Mouse (Mus musculus) layer of hippocampus, postnatal 10 days (tissue): ENCODE measurements around the gene Adgrf4. TPM values are rescaled to one million over a fixed set of nuclear protein-coding genes. Genes with fewer than 3 reads are reported as not detected.
A peak's percentile ranks its signal among the peaks of the same experiment; 100 is the strongest.

Experiments
- DNase-seq, 2 experiments: peaks; one replicate each; pipeline ENCODE4 v3.0.0; 2021; ENCODE audit warnings: low spot score in 2 of 2
- long read RNA-seq: library from polyadenylated mRNA; stranded (forward); transcript quantifications from one replicate; pipeline ENCODE4 v2.0.0, GENCODE M21; 2023
- total RNA-seq, 2 experiments: library from RNA; stranded (reverse); gene quantifications; 2 replicates each; pipeline ENCODE4 v1.2.3; 2021

Gene Adgrf4
- total RNA-seq = under 1 TPM; 0.65 to 0.85 TPM
- long read RNA-seq = 0 reads

DNA sequence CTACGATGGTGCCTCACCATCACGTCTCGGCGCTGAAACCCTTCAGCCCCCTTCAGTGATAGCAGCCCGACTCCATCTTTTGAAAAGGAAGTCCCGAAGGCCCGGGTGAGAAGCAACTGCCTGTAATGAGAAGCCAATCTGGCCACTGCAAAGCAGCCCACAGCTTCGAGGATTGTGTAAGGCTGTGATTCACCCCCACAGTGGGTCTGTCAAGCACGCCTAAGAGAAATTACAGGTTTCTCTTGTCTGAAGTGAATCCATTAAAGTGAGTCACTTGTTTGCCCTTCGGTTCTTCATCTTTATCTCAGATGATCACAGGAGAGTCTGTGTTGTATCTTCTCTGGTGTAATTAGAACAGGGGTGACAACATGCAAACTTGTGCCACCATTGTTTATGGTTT, at the start of gene Adgrf4:
Gene Adgrf4 (minus strand): TSS at position 149 of the 400 bp plus-strand sequence.
- DNase-seq = no peak

DNA sequence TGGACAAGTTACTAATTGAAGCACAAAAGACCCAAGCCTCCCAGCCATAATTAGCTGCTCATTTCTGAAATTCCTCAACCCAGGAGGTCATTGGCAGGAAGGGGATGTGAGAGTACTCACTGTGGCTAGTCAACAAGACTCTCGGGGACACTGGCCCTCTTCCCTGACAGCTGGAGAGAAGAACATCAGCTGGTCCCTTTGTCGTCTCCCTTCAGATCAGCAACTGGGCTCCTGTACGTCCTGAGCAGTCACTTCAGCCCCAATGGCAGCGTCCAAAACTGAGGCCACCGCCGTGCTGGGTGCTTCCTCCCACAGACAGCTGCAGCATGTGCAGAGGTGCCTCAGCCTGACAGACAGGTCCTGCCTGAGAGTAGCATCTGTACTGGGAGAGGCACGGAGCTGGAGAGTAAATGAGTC, 49.7 kb upstream of the Adgrf4 start, which contains the start of gene Adgrf2:
Gene Adgrf2 (minus strand): TSS at position 379 of the 417 bp plus-strand sequence.
- no peak for DNase-seq

DNA sequence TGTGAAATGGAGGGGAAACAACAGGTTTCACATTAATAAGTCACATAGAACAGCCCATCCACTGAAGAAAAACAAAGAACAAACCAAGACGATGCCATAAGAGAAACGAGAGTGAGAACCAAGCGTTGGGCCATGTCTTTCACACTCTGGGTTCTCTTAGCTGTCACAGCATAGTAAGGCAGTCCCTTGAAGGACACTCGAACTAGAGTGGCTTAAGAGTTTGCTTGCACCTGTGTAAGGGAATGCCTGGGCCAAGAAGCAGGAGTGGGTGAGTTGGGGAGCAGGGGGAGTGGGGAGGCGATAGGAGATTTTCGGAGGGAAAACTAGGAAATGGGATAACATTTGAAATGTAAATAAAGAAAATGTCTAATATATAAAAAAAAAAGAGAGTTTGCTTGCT, 46.7 kb upstream of the Adgrf4 start:
- DNase-seq = no peak

DNA sequence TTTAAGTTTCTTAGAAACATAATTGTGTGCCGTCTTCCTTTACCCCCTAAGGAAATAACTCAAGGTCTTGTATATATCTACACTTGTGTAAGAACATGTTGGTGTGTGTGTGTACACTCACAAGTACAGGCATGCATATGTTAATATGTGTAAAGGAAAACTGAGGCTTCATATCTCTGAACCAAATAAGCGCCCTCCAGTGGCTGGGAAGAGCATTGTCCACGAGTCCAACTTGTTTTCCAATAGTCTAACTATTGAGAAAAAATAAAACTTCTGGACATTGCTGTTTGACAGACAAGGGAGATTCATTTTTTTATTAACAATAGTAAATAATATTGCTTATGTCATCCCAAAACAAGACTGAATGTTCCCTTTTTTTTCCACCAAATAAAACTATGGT, 25.1 kb upstream of the Adgrf4 start:
- no peak for DNase-seq

DNA sequence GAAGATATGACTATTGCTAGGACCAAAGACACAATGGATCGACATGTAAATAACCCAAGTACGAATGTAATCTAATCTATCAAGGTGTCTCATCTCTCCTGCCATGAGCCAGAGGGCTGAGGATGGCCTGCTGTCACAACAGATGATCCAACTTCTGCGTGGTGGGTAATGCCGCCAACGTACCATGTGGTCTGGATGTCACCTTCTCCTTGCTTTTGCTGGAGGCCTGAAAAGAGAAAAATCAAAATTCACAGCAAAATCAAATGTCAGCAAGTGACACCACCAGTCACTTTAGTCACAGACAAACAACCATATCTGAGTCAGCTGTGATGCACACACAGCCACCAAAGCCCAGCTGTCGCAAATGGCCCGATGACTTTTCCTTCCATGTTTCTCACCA, 22.9 kb upstream of the Adgrf4 start:
- peak; percentile 45 to 53 for DNase-seq

DNA sequence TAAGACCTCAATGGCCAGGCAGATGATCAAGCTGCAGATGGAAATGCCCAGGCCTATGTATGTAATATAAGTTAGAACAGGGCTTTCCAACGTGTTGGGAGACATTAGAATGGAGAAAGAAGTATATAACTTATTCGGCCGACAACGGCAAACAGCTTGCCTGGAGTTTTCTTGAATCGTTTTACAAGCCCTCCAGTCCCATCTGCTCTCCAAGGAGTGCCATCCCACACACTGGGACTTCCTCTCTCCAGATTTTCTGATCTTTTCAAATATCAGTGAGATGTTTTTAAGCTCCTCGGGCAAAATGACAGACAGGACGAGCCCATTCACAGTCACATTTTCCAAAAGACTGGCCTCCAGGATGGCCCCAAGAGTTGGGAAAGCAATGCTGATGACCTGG, 18.6 kb upstream of the Adgrf4 start:
- DNase-seq = peak in 1 of 2 experiments; percentile 15

DNA sequence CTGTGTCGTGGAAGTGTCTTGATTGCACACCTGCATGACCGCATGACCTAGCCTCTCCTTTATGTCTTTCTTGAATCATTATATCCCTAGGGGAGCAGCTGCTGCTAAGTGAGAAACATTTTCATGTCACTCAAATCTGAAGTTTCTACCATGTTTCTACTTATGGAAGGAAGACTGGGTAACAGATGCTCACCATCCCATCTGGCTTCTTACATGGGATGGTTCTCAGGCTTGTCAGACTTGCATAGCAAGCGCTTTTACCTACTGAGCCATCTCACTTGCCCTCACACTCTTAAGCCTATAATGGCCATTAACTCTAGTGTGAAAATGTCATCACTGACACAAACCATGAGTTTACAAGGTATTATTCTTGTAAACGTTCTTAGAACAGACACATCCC, 13.5 kb upstream of the Adgrf4 start:
- no peak for DNase-seq

DNA sequence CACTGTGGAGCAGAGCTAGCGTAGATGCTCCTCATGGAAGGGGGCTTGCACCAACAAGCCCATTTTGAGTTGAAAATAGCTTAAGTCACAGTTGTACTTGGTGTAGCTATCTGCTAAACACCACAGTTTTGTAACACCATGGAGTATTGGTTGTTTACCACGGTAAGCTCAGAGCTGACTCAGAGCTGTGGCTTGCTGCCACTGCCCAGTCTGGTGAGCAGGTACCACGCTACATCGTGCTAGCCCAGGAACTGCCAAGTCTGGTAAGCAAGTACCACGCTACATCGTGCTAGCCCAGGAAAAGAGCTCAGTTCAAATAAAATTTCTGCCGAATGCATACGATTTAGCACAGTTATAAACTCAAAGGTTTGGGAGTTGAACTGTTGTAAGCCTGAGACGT, 10.1 kb upstream of the Adgrf4 start:
- no peak for DNase-seq

DNA sequence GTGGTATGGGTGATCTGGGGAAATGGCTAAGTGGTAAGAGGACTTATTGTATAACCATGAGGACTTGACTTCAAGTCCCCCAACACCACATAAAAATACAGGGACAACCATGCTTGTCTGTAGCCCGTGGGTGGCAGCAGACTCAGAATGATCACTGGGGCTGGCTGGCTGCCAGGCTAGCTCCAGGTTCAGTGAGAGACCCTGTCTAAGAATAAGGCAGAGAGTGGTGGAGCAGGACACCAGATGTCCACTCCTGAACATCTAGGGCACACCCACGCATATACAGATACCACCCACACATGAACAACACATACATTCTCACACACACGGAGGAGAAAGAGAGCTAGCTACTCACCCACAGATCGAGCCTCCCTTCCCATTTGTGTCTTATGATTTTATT, 2.6 kb upstream of the Adgrf4 start:
- peak in 1 of 2 experiments; percentile 13 for DNase-seq

DNA sequence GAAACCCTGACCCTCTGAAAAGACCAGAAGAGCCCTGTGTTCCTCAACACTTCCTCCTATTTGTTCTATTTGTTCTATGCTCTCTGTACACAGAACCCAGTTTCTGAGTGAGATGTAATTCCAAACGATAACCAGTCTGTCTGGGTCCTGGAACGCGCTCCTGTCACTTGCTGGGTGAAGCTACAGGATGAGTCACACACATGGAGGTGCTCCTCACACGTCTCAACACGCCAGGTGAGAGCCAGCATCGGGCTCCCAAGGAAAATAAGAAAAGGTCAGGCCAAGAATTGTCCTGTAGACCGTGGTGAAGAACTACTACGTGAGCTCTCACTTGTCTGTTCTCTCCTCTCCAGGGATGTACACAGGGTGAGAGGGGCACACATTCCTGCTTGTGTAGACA, 1.6 kb downstream of the Adgrf4 start:
- no peak for DNase-seq

DNA sequence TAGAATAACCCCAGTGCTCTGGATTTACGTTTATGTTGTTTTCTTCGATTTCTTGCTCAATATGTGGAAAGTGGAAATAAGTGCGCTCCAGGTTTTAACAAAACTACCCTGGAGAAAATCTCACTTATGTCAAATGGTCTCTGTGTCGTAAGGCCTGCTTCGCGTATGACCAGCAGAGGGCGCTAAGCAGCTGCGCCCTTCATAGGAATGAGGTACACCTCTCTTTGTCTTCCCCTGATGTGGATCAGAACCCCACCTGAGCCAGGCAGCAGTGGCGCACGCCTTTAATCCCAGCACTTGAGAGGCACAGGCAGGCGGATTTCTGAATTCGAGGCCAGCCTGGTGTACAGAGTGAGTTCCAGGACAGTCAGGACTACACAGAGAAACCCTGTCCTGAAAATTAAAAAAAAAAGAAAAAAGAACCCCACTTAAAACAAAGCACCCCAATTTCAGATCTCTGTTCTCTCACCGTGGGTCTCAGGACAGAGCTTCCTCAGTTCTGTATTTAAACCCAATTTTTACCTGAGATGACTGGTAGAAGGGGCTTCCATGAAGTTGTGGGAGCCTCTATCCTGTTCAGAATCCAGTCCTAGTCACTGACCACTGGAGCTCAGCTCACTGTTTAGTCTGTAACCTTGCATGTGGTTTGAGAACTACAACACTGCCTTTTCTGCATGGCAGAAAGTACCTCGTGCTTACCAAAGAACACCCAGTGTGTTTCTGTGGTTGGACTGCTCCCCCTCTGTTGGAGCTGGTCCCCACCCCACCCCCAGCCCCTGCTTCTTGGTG, 33.3 kb downstream of the Adgrf4 start:
- peak; percentile 17 to 38 for DNase-seq

DNA sequence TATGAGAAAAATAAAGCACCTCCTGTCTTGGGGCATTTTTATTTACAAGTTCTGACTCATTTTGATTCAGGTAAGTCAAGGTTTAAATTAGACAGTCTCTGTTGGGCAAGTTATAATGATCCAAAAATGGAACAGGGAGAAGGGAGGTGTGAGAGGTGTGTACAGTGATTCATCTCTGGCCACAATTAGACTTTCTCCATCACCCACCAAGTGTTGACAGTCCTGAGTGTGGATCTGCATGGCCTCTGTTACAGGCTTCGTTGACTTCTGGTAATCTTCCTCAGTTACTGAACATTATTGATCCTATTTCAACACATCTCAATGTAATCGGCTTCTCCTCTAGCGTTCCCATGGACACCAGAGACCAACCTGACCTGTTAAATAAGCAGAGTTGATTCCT, 48.7 kb downstream of the Adgrf4 start:
- DNase-seq = no peak

DNA sequence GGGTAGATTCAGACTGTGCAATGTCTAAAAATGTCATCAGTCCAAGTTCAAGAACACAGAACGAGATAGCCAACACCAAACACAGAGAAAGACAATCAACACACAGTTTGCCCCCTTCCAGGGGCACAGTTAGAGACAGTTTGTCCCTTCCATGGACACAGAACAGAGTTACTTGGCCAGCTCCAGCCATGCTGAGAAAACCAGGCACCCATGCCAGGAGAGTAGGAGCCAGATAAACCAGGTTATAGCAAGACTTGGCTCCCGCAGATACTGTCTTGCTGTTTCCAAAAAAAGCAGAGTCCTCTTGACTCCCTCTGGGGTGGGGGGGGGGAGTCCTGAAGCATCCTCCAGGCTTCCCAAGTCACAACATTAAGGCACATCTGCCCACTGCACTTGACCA, 61.9 kb downstream of the Adgrf4 start:
- no peak for DNase-seq

DNA sequence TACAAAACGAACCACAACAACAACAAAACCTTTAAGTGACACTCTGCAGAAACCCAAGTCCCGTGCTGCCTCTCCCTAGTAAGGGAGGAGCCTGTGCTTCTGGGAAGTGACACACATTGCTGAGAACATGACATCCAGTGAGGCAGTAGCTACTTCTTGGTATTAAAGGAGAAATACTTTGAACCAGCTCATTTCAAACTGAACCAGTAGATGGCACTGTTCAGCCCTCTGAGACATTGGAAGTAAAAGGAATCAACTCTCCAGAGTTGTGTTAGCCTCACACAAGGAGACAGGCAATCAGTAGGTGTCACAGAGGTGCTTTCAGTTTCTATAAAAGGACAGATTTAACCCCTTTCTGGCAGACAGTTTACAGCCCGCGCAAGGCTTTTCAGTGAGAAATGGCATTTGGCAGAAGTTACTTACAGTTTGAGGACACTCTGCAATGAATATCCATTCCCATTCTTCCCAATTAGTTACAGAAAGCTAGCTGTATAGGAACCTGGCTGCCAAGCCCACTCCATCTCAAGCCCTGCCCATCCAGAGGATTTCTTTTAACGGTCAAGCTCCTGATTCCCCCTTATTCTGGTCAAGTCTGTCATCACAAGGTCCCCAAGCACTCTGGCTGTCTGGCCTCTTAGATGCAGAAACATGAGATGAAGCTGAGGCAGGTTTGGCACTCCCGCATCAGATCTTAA, 78.9 kb downstream of the Adgrf4 start:
- peak; percentile 55 to 63 for DNase-seq

DNA sequence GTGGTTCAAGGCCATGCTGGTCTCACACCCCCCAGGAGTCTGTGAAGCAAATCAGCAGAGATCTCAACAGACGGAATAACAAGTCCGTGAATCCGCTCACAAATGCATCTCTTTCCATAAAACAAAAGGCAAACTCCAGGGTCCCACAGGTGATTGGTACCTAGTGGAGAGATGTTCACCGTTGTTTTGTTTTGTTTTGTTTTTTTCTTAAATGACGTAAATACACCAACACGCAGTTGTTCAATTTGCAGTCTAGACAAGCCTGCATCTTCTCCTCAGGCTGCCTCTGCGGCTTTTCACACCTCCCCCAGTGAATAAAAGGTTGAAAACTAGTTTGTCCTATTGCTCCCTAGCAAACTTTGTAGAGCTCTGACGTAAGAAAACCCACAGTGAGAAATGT, 80.8 kb downstream of the Adgrf4 start, which contains the start of gene Opn5:
Gene Opn5 (minus strand): TSS at position 101 of the 400 bp plus-strand sequence.
- no peak for DNase-seq

DNA sequence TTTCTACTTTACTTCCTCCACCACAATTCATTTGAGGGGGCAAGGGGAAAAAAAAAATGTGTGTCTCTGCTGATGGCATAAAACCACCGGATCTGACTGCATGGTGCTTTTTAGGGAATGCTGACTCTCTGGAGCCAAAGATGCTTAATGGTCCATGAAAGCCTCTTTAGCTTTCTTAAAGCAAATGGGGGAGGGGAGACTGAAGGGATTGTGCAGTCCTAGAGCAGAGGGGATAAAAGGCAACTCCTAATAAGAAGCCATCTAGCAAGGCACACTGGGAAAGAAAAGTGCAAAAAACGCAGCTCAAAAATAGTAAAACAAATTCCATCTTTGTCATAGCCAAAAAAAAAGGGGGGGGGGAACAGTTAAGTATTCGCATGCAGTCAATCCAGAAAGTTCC, 83.8 kb downstream of the Adgrf4 start:
- no peak for DNase-seq

Other genes with a start within 250 kb of the Adgrf4 start
- not detected for gene Opn5, start 80.9 kb downstream of the Adgrf4 start, total RNA-seq
- gene Adgrf2, start 49.9 kb upstream of the Adgrf4 start, total RNA-seq = under 1 TPM; 0.42 to 0.66 TPM
- gene Cd2ap, start 184.4 kb upstream of the Adgrf4 start, total RNA-seq = 10 to 100 TPM; 22.1 to 26.7 TPM